In genomic region chr8:70629574-70630531, GRCm38 (mm10) we compare ENCODE assay signal across 1 mouse cellular context.
TF ChIP-seq lines count a peak whose summit lies in the region.

No protein-coding gene starts in this region.

TF ChIP-seq in MEL, 35 proteins besides CTCF, POLR2A, EP300 and RAD21 (continued from another document):
- TF ChIP-seq RCOR1 (IDR thresholded peaks at IDR 0.05; ENCODE audit: low read depth, low read length) (no peak; the same call in 1 of the 2 replicates), MYB (IDR thresholded peaks at IDR 0.05; ENCODE audit: low read depth, low read length) (no peak), CHD2 (IDR thresholded peaks at IDR 0.05; ENCODE audit: low read length) (no peak; the same call in 1 of the 2 replicates), MAZ (IDR thresholded peaks at IDR 0.05; ENCODE audit: low read depth, low read length) (peak; percentile 90), POLR2AphosphoS5 (IDR thresholded peaks at IDR 0.05; ENCODE audit: borderline replicate concordance, low read depth, low read length) (no peak), ZNF384 (IDR thresholded peaks at IDR 0.05; ENCODE audit: low read depth, low read length) (peak; percentile 20; the same call in 1 of the 2 replicates), GATA1 (IDR thresholded peaks at IDR 0.05; ENCODE audit: low read depth, low read length) (no peak), SMC3 (IDR thresholded peaks at IDR 0.05; ENCODE audit: low read depth, low read length) (peak; percentile 76), POLR2AphosphoS2 (IDR thresholded peaks at IDR 0.05; ENCODE audit: low read length) (peak; percentile 50; the same call in 1 of the 2 replicates), JUND (IDR thresholded peaks at IDR 0.05; ENCODE audit: low read depth, low read length) (peak; percentile 62), MEF2A (IDR thresholded peaks at IDR 0.05; ENCODE audit: extremely low read depth, insufficient replicate concordance, low read depth, low read length, poor library complexity, severe bottlenecking) (no peak), MAFK (IDR thresholded peaks at IDR 0.05; ENCODE audit: borderline replicate concordance, low read depth, low read length) (no peak), E2F4 (IDR thresholded peaks at IDR 0.05; ENCODE audit: borderline replicate concordance, low read depth, low read length) (no peak), USF1 (IDR thresholded peaks at IDR 0.05; ENCODE audit: low read depth, low read length) (peak; percentile 43; the same call in 1 of the 2 replicates), UBTF (IDR thresholded peaks at IDR 0.05; ENCODE audit: borderline replicate concordance, insufficient read depth, low read depth, low read length) (no peak), SIN3A (IDR thresholded peaks at IDR 0.05; ENCODE audit: low read length) (peak; percentile 54)
